Comparison of ENCODE assay signal across 10 mouse cellular contexts in genomic region chr7:80864831-80865230, GRCm38 (mm10). TPM values are rescaled to one million over a fixed set of nuclear protein-coding genes. Genes with fewer than 3 reads are reported as not detected.
A peak's percentile ranks its signal among the peaks of the same experiment; 100 is the strongest.
DNase-seq lines count a peak whose midpoint lies in the region; ATAC-seq and TF ChIP-seq lines count a peak whose summit lies in the region.
"Had no signal": no experiment of that assay in that cellular context is flagged by ENCODE, and none has a peak within 500 bp of the region (broad histone marks: within the 10 kb centered on the region; RNA-seq: fewer than 3 reads in every experiment).

No protein-coding gene starts in this region.

- no peaks in the 10 kb centered on the region for H3K27me3 ChIP-seq in kidney, adult 2 months (replicated peaks; ENCODE audit: control insufficient read depth, insufficient read depth, low read length)
- no peaks in the 10 kb centered on the region for H3K27me3 ChIP-seq in liver, embryonic 12.5 days (replicated peaks)
- no peaks in the 10 kb centered on the region for H3K27me3 ChIP-seq in splenic B cell, adult 2 months (ENCODE audit: control insufficient read depth, insufficient read depth, low read length, poor library complexity, severe bottlenecking)
- H3K27me3 ChIP-seq: Patski had no signal

- TF ChIP-seq POLR2A in kidney, adult 2 months (IDR thresholded peaks at IDR 0.05; ENCODE audit: low read depth, low read length), result no peak

- WGBS in kidney, adult 2 months, result 51% methylated on average over 8 of the region's 8 CpGs
- 23% methylated on average over 8 of the region's 8 CpGs for WGBS in liver, embryonic 12.5 days (ENCODE audit: insufficient replicate concordance)

- no peaks in the 10 kb centered on the region for H3K9me3 ChIP-seq in liver, embryonic 12.5 days (replicated peaks)

- no peak for ATAC-seq in liver, embryonic 12.5 days
- ATAC-seq: Patski had no signal

- H3K9ac ChIP-seq in liver, embryonic 12.5 days, result no peak overlapping the region

- H3K27ac ChIP-seq in kidney, adult 2 months (ENCODE audit: insufficient read depth, low read depth, low read length), result peak overlapping the region; percentile 56
- H3K27ac ChIP-seq in brown adipose tissue, adult 24 weeks (replicated peaks; ENCODE audit: low read depth, low read length), result peak overlapping the region; percentile 34
- peak overlapping the region; percentile 49 for H3K27ac ChIP-seq in liver, embryonic 12.5 days
- H3K27ac ChIP-seq: macrophage had no signal

- no peak for TF ChIP-seq CTCF in kidney, adult 2 months (conservative IDR thresholded peaks at IDR 0.05; ENCODE audit: insufficient read depth, insufficient read length, low read depth, low read length)

- peaks cover 3% of the 10 kb centered on the region; the same call in 1 of the 2 replicates for H3K36me3 ChIP-seq in kidney, adult 2 months (ENCODE audit: control insufficient read depth, insufficient read depth, low read length)
- peaks cover 27% of the 10 kb centered on the region; the same call in 1 of the 2 replicates for H3K36me3 ChIP-seq in liver, embryonic 12.5 days
- peaks cover under 1% of the 10 kb centered on the region; the same call in 1 of the 2 replicates for H3K36me3 ChIP-seq in splenic B cell, adult 2 months (ENCODE audit: control insufficient read depth, insufficient read depth, low read length, poor library complexity, severe bottlenecking)

- peak overlapping the region; percentile 8; the same call in 1 of the 2 replicates for H3K4me2 ChIP-seq in liver, embryonic 12.5 days

- H3K4me3 ChIP-seq in kidney, adult 2 months (ENCODE audit: insufficient read depth, low read depth, low read length), result no peak overlapping the region
- H3K4me3 ChIP-seq in brown adipose tissue, adult 24 weeks (ENCODE audit: insufficient read depth, low read depth, low read length), result no peak overlapping the region
- no peak overlapping the region for H3K4me3 ChIP-seq in liver, embryonic 12.5 days

- H3K4me1 ChIP-seq in kidney, adult 2 months (ENCODE audit: control insufficient read depth, insufficient read depth, low read length), result peaks cover 24% of the 10 kb centered on the region
- peaks cover 4% of the 10 kb centered on the region for H3K4me1 ChIP-seq in brown adipose tissue, adult 24 weeks (ENCODE audit: control insufficient read depth, insufficient read depth, insufficient read length, low read length)
- H3K4me1 ChIP-seq in liver, embryonic 12.5 days, result peaks cover 58% of the 10 kb centered on the region

- intact Hi-C loops in left cerebral cortex, postnatal 36 days (cut with DNase I), result no loop called here

- peak; percentile 15 for DNase-seq in kidney, adult 2 months
- no peak for DNase-seq in kidney, adult 11 months
- peak; percentile 66 for DNase-seq in splenic B cell, adult 2 months (ENCODE audit: low read depth, low spot score)
- DNase-seq in layer of hippocampus, adult 8-10 months (ENCODE audit: low spot score in 2 of 2), result no peak
- no peak for DNase-seq in left cerebral cortex, postnatal 36 days (ENCODE audit: low spot score in 2 of 2)
- no peak for DNase-seq in cerebellum, postnatal 25 days

RNA-seq across cellular contexts. Expression of gene Zscan2, which starts 4.1 kb away (rescaled TPM):
- 5.2 and 5.4 TPM in 2 replicates for polyA plus RNA-seq in kidney, adult 2 months (2012; rRNA removed)
- polyA plus RNA-seq in brown adipose tissue, adult 24 weeks (2012; ENCODE audit: insufficient read depth, insufficient read length, missing spikeins), result 1.5 TPM in 1 of 2 replicates, not detected in the other
- polyA plus RNA-seq in liver, embryonic 12.5 days (2016; fragmentation: Nextera tagmentation; extraction: Ambion mirVana), result 0.23 and 0.58 TPM in 2 replicates
- total RNA-seq in layer of hippocampus, adult 8-10 months (2022), result 10 to 100 TPM; 11.8 to 15.0 (median 13.5) TPM
- 10 to 100 TPM; 13.4 to 15.2 TPM for total RNA-seq in left cerebral cortex, postnatal 36 days (2021)

RNA-seq across cellular contexts. Expression of gene Wdr73, which starts 36.2 kb away (rescaled TPM):
- 15.4 and 16.1 TPM in 2 replicates for polyA plus RNA-seq in kidney, adult 2 months (2012; rRNA removed)
- polyA plus RNA-seq in brown adipose tissue, adult 24 weeks (2012; ENCODE audit: insufficient read depth, insufficient read length, missing spikeins), result 10.4 and 19.3 TPM in 2 replicates
- polyA plus RNA-seq in liver, embryonic 12.5 days (2016; fragmentation: Nextera tagmentation; extraction: Ambion mirVana), result 29.1 and 30.3 TPM in 2 replicates
- 10 to 100 TPM; 26.9 to 36.3 (median 30.5) TPM for total RNA-seq in layer of hippocampus, adult 8-10 months (2022)
- total RNA-seq in left cerebral cortex, postnatal 36 days (2021), result 10 to 100 TPM; 22.9 to 25.8 TPM

RNA-seq across cellular contexts. Expression of gene Iqgap1, which starts 39.1 kb away (rescaled TPM):
- polyA plus RNA-seq in kidney, adult 2 months (2012; rRNA removed), result 38.1 and 42.0 TPM in 2 replicates
- polyA plus RNA-seq in brown adipose tissue, adult 24 weeks (2012; ENCODE audit: insufficient read depth, insufficient read length, missing spikeins), result 27.3 and 27.9 TPM in 2 replicates
- polyA plus RNA-seq in liver, embryonic 12.5 days (2016; fragmentation: Nextera tagmentation; extraction: Ambion mirVana), result 19.4 and 19.9 TPM in 2 replicates
- total RNA-seq in layer of hippocampus, adult 8-10 months (2022), result 10 to 100 TPM; 26.3 to 29.4 (median 26.8) TPM
- total RNA-seq in left cerebral cortex, postnatal 36 days (2021), result 10 to 100 TPM; 18.5 to 26.9 TPM

RNA-seq across cellular contexts. Expression of gene Nmb, which starts 40.0 kb away (rescaled TPM):
- 4.6 and 5.0 TPM in 2 replicates for polyA plus RNA-seq in kidney, adult 2 months (2012; rRNA removed)
- polyA plus RNA-seq in brown adipose tissue, adult 24 weeks (2012; ENCODE audit: insufficient read depth, insufficient read length, missing spikeins), result 7.3 and 9.1 TPM in 2 replicates
- polyA plus RNA-seq in liver, embryonic 12.5 days (2016; fragmentation: Nextera tagmentation; extraction: Ambion mirVana), result 1.6 and 2.4 TPM in 2 replicates
- total RNA-seq in layer of hippocampus, adult 8-10 months (2022), result 10 to 100 TPM in 1 of 4 experiments, 1 to 10 TPM in 3; 8.3 to 12.2 (median 9.2) TPM
- 1 to 10 TPM; 3.3 to 7.1 TPM for total RNA-seq in left cerebral cortex, postnatal 36 days (2021)
- polyA plus RNA-seq: macrophage had no signal

Comparison
In these comparisons a context has a peak if more than half of its experiments do, and no peak if none do; other contexts are left out.
1. DNase-seq: peak in kidney, adult 2 months (single experiment) and splenic B cell, adult 2 months (single experiment); none in kidney, adult 11 months (single experiment), layer of hippocampus, adult 8-10 months (0 of 2), left cerebral cortex, postnatal 36 days (0 of 2) and cerebellum, postnatal 25 days (0 of 2).
2. Peak in every context shown above with its lines, with median percentiles within 50 percentile points of each other: H3K27ac ChIP-seq.